ENCODE assay signal across 21 mouse cellular contexts in the genomic region with DNA sequence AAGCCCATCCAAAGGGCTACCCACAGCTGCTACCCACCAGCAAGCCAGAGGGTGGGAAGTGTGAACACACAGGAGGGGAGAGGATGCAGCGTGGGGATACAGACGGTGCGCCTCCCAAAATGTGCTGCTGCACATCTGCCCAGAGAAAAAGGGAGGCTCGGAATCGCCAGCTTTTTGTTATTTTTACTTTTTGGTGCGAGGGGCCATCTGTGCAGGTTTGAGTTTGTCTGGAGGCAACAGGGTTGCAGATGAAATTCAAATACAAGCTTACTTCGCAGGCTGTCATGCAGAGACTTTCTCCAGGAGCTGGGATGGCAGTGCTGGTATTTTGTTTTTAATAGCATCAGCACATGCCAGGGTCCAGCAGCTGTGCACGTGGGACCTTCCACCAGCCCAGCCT. TPM values are rescaled to one million over a fixed set of nuclear protein-coding genes. Genes with fewer than 3 reads are reported as not detected.
DNase-seq lines count a peak whose midpoint lies in the region; ATAC-seq and TF ChIP-seq lines count a peak whose summit lies in the region.
"Had no signal": no experiment of that assay in that cellular context is flagged by ENCODE, and none has a peak within 500 bp of the region (broad histone marks: within the 10 kb centered on the region; RNA-seq: fewer than 3 reads in every experiment).

No protein-coding gene starts in this region.

- H3K4me2 ChIP-seq in midbrain, embryonic 15.5 days, result no peak overlapping the region
- H3K4me2 ChIP-seq: forebrain, embryonic 12.5 days; hindbrain, embryonic 12.5 days; limb, embryonic 13.5 days had no signal

- no peak for ATAC-seq in midbrain, embryonic 15.5 days (replicated peaks)

- H3K27me3 ChIP-seq in spleen, adult 2 months (ENCODE audit: control insufficient read depth, insufficient read depth, low read length), result no peaks in the 10 kb centered on the region
- peaks cover 20% of the 10 kb centered on the region for H3K27me3 ChIP-seq in midbrain, embryonic 15.5 days (replicated peaks)
- H3K27me3 ChIP-seq: limb, embryonic 13.5 days had no signal

- intact Hi-C loops in left cerebral cortex, postnatal 14 days (cut with DNase I), result no loop called here

- H3K4me1 ChIP-seq in spleen, adult 2 months (ENCODE audit: control insufficient read depth, insufficient read depth, insufficient read length), result peaks cover 31% of the 10 kb centered on the region
- H3K4me1 ChIP-seq in midbrain, embryonic 15.5 days, result peaks cover 16% of the 10 kb centered on the region

- H3K9ac ChIP-seq in midbrain, embryonic 15.5 days, result no peak overlapping the region
- H3K9ac ChIP-seq: forebrain, embryonic 12.5 days; hindbrain, embryonic 12.5 days; limb, embryonic 13.5 days; liver, embryonic 14.5 days had no signal

- no peak for TF ChIP-seq POLR2A in spleen, adult 2 months (IDR thresholded peaks at IDR 0.05; ENCODE audit: low read depth, low read length)

- TF ChIP-seq CTCF in spleen, adult 2 months (IDR thresholded peaks at IDR 0.05; ENCODE audit: extremely low read depth, insufficient read depth, insufficient read length, insufficient replicate concordance), result no peak

- WGBS in spleen, adult 2 months, result 88% methylated on average over 8 of the region's 8 CpGs
- whole genome bisulfite sequencing in midbrain, embryonic 15.5 days, result 82% methylated on average over 8 of the region's 8 CpGs

- no peaks in the 10 kb centered on the region for H3K9me3 ChIP-seq in midbrain, embryonic 15.5 days
- H3K9me3 ChIP-seq: forebrain, embryonic 12.5 days; hindbrain, embryonic 12.5 days; limb, embryonic 13.5 days; megakaryocyte, embryonic 14.5 days had no signal

- DNase-seq in spleen, adult 2 months (ENCODE audit: low read depth in 1 of 2, low spot score in 2 of 2), result no peak
- no peak for DNase-seq in spleen, postnatal 14 days (ENCODE audit: low spot score in 2 of 2)
- peak; percentile 46 to 47 for DNase-seq in layer of hippocampus, adult 8-10 months (ENCODE audit: low spot score in 2 of 2)
- DNase-seq in left cerebral cortex, postnatal 14 days (ENCODE audit: low spot score in 2 of 2), result peak; percentile 66 to 70
- peak; percentile 77 for DNase-seq in telencephalon, adult 2 months (ENCODE audit: low read depth, low spot score)
- no peak for DNase-seq in T-cell, adult 2 months (ENCODE audit: low spot score)
- DNase-seq in cerebellum, adult 9-10 months, result no peak
- DNase-seq: adrenal gland, postnatal 36 days; B cell, adult 2 months; embryo, embryonic 11 days; gastrocnemius, postnatal 14 days; heart, adult 2 months; kidney, adult 9 months; lung, postnatal 14 days; thymus, adult 18-20 months had no signal

- peak overlapping the region; percentile 34; the same call in 1 of the 2 replicates for H3K27ac ChIP-seq in spleen, adult 2 months (ENCODE audit: insufficient read depth, low read length)
- H3K27ac ChIP-seq in midbrain, embryonic 15.5 days, result no peak overlapping the region
- H3K27ac ChIP-seq: forebrain, embryonic 12.5 days; heart, adult 2 months; hindbrain, embryonic 12.5 days; limb, embryonic 13.5 days; liver, embryonic 14.5 days had no signal

- H3K4me3 ChIP-seq in spleen, adult 2 months (ENCODE audit: extremely low read depth, insufficient read depth, insufficient read length), result no peak overlapping the region
- no peak overlapping the region for H3K4me3 ChIP-seq in midbrain, embryonic 15.5 days
- H3K4me3 ChIP-seq: forebrain, embryonic 12.5 days; heart, adult 2 months; hindbrain, embryonic 12.5 days; limb, embryonic 13.5 days; megakaryocyte, embryonic 14.5 days had no signal

- H3K36me3 ChIP-seq in spleen, adult 2 months (ENCODE audit: control insufficient read depth, insufficient read depth, low read length), result no peaks in the 10 kb centered on the region
- H3K36me3 ChIP-seq in midbrain, embryonic 15.5 days (replicated peaks), result no peaks in the 10 kb centered on the region
- H3K36me3 ChIP-seq: forebrain, embryonic 12.5 days; hindbrain, embryonic 12.5 days; limb, embryonic 13.5 days had no signal

RNA-seq across cellular contexts. Expression of a gene that starts 19.5 kb away (rescaled TPM):
- 9.1 and 21.1 TPM in 2 replicates for polyA plus RNA-seq in spleen, adult 2 months (2012; rRNA removed)
- total RNA-seq in layer of hippocampus, adult 8-10 months (2022), result 10 to 100 TPM; 13.1 to 17.3 (median 13.9) TPM
- 10 to 100 TPM; 15.3 to 19.5 TPM for total RNA-seq in left cerebral cortex, postnatal 14 days (2021)
- 11.6 and 13.2 TPM in 2 replicates for polyA plus RNA-seq in midbrain, embryonic 15.5 days (2015; fragmentation: Nextera tagmentation; extraction: Ambion mirVana)

Comparison
In these comparisons a context has a peak if more than half of its experiments do, and no peak if none do; other contexts are left out.
1. DNase-seq: peak in layer of hippocampus, adult 8-10 months (2 of 2), left cerebral cortex, postnatal 14 days (2 of 2) and telencephalon, adult 2 months (single experiment); none in spleen, adult 2 months (0 of 2), spleen, postnatal 14 days (0 of 2), T-cell, adult 2 months (single experiment) and cerebellum, adult 9-10 months (single experiment).